Mouse (Mus musculus): ENCODE measurements around the gene Tctex1d2.
"Not testable (repeated sequence)": the region's sequence is repeated elsewhere in the genome, so short reads cannot be mapped to it uniquely, and the experiment has no call there.

The Tctex1d2 gene

GRCm38 (mm10) chr16:32407730-32408129 lies 11.8 kb upstream of the Tctex1d2 start:
- POLR2A ChIA-PET, result no interaction called here
- CTCF ChIA-PET, result interaction anchor here in 2 of 4 experiments (0.6 to 1.0 kb wide), 2 partner anchors 135 to 464 kb away, joined by 3 read pairs; no protein-coding TSS in a partner anchor

GRCm38 (mm10) chr16:32417457-32417856 lies 2.0 kb upstream of the Tctex1d2 start:
- POLR2A ChIA-PET, result no interaction called here
- CTCF ChIA-PET, result no interaction called here

- ChIA-PET CTCF (no interaction called here), POLR2A (interaction anchor here in 2 of 4 experiments (0.5 to 4.0 kb wide), 7 partner anchors 8 to 738 kb away, joined by 3 to 26 read pairs (median 3); partner anchors contain the start of gene Tctex1d2 (in 1 of the 2))
Observed at GRCm38 (mm10) chr16:32427506-32427905, 8.0 kb downstream of the Tctex1d2 start.

- CTCF ChIA-PET, result interaction anchor here (0.6 to 1.5 kb wide), 8 partner anchors 29 to 305 kb away, joined by 3 to 11 read pairs (median 4); no protein-coding TSS in a partner anchor
- POLR2A ChIA-PET, result interaction anchor here (0.6 to 4.0 kb wide), 21 partner anchors 8 to 906 kb away, joined by 3 to 26 read pairs (median 4); partner anchors contain the start of genes Tctex1d2 (in 2 of the 4), Tfrc (in 2 of the 4) and Tnk2 (in 1 of the 4)
Observed at GRCm38 (mm10) chr16:32430474-32431046, 11.1 kb downstream of the Tctex1d2 start, which contains the start of gene Pcyt1a. Gene Pcyt1a, plus strand, starts transcription at chr16:32430921.

GRCm38 (mm10) chr16:32431047-32431591 lies 11.6 kb downstream of the Tctex1d2 start:
- CTCF ChIA-PET, result interaction anchor here in 3 of 4 experiments (0.7 to 1.1 kb wide), 4 partner anchors 106 to 306 kb away, joined by 3 to 11 read pairs (median 5); no protein-coding TSS in a partner anchor
- POLR2A ChIA-PET, result interaction anchor here (0.7 to 4.0 kb wide), 15 partner anchors 7 to 805 kb away, joined by 3 to 26 read pairs (median 4); partner anchors contain the start of genes Tctex1d2 (in 2 of the 4), Tfrc (in 2 of the 4), Fbxo45 (in 1 of the 4) and Tnk2 (in 1 of the 4)

- POLR2A ChIA-PET, result interaction anchor here in 2 of 4 experiments (1.0 to 1.8 kb wide), 3 partner anchors 12 to 185 kb away, joined by 3 to 5 read pairs (median 3); partner anchors contain the start of genes Fbxo45 (in 1 of the 2), Tfrc (in 1 of the 2) and Wdr53 (in 1 of the 2)
- CTCF ChIA-PET, result interaction anchor here in 1 of 4 experiments (0.6 kb wide), 1 partner anchor 199 kb away, joined by 5 read pairs; no protein-coding TSS in a partner anchor
Observed at GRCm38 (mm10) chr16:32431926-32432325, 12.4 kb downstream of the Tctex1d2 start.

GRCm38 (mm10) chr16:32433138-32433537 lies 13.6 kb downstream of the Tctex1d2 start:
- CTCF ChIA-PET, result interaction anchor here in 3 of 4 experiments (0.6 kb wide), 3 partner anchors 191 to 231 kb away, joined by 3 to 6 read pairs (median 4); no protein-coding TSS in a partner anchor
- POLR2A ChIA-PET, result interaction anchor here in 3 of 4 experiments (0.6 to 1.8 kb wide), 5 partner anchors 13 to 620 kb away, joined by 3 to 5 read pairs (median 3); no protein-coding TSS in a partner anchor

- CTCF ChIA-PET, result no interaction called here
- POLR2A ChIA-PET, result no interaction called here
Observed at GRCm38 (mm10) chr16:32434066-32434465, 14.6 kb downstream of the Tctex1d2 start.

GRCm38 (mm10) chr16:32434691-32435090 lies 15.2 kb downstream of the Tctex1d2 start:
- ChIA-PET POLR2A (interaction anchor here in 2 of 4 experiments (0.6 to 1.1 kb wide), 3 partner anchors 11 to 77 kb away, joined by 3 to 7 read pairs (median 5); no protein-coding TSS in a partner anchor), CTCF (no interaction called here)

- CTCF ChIA-PET, result interaction anchor here in 1 of 4 experiments (0.7 kb wide), 1 partner anchor 234 kb away, joined by 9 read pairs; no protein-coding TSS in a partner anchor
- POLR2A ChIA-PET, result no interaction called here
Observed at GRCm38 (mm10) chr16:32436657-32437056, 17.2 kb downstream of the Tctex1d2 start.

- ChIA-PET POLR2A (interaction anchor here in 1 of 4 experiments (0.7 kb wide), 1 partner anchor 37 kb away, joined by 3 read pairs; no protein-coding TSS in a partner anchor), CTCF (interaction anchor here in 1 of 4 experiments (0.7 kb wide), 1 partner anchor 235 kb away, joined by 9 read pairs; no protein-coding TSS in a partner anchor)
Observed at GRCm38 (mm10) chr16:32437266-32437665, 17.8 kb downstream of the Tctex1d2 start.

GRCm38 (mm10) chr16:32441432-32441831 lies 21.9 kb downstream of the Tctex1d2 start:
- CTCF ChIA-PET, result no interaction called here
- POLR2A ChIA-PET, result interaction anchor here in 1 of 4 experiments (1.4 kb wide), 1 partner anchor 21 kb away, joined by 3 read pairs; no protein-coding TSS in a partner anchor

GRCm38 (mm10) chr16:32444615-32445014 lies 25.1 kb downstream of the Tctex1d2 start:
- POLR2A ChIA-PET, result not testable (repeated sequence)
- CTCF ChIA-PET, result interaction anchor here in 1 of 4 experiments (1.0 kb wide), 1 partner anchor 55 kb away, joined by 3 read pairs; no protein-coding TSS in a partner anchor

- CTCF ChIA-PET, result interaction anchor here in 1 of 4 experiments (1.0 kb wide), 1 partner anchor 54 kb away, joined by 3 read pairs; no protein-coding TSS in a partner anchor
- POLR2A ChIA-PET, result interaction anchor here in 2 of 4 experiments (0.6 kb wide), 2 partner anchors 11 to 324 kb away, joined by 3 to 7 read pairs; no protein-coding TSS in a partner anchor
Observed at GRCm38 (mm10) chr16:32445558-32445957, 26.1 kb downstream of the Tctex1d2 start.

- ChIA-PET POLR2A (interaction anchor here in 2 of 4 experiments (0.6 to 1.2 kb wide), 4 partner anchors 12 to 629 kb away, joined by 3 to 4 read pairs (median 4); no protein-coding TSS in a partner anchor), CTCF (interaction anchor here in 1 of 4 experiments (0.6 kb wide), 1 partner anchor 221 kb away, joined by 5 read pairs; no protein-coding TSS in a partner anchor)
Observed at GRCm38 (mm10) chr16:32446563-32447138, 27.1 kb downstream of the Tctex1d2 start.

GRCm38 (mm10) chr16:32449665-32450064 lies 30.2 kb downstream of the Tctex1d2 start:
- POLR2A ChIA-PET, result interaction anchor here in 1 of 4 experiments (0.8 to 1.1 kb wide), 2 partner anchors 126 to 146 kb away, joined by 3 to 4 read pairs; no protein-coding TSS in a partner anchor
- CTCF ChIA-PET, result no interaction called here

GRCm38 (mm10) chr16:32450133-32450532 lies 30.6 kb downstream of the Tctex1d2 start:
- POLR2A ChIA-PET, result interaction anchor here in 1 of 4 experiments (0.8 to 1.1 kb wide), 2 partner anchors 126 to 146 kb away, joined by 3 to 4 read pairs; no protein-coding TSS in a partner anchor
- CTCF ChIA-PET, result no interaction called here

- CTCF ChIA-PET, result interaction anchor here in 2 of 4 experiments (0.5 to 0.6 kb wide), 2 partner anchors 12 to 29 kb away, joined by 3 to 4 read pairs; no protein-coding TSS in a partner anchor
- POLR2A ChIA-PET, result no interaction called here
Observed at GRCm38 (mm10) chr16:32453102-32453501, 33.6 kb downstream of the Tctex1d2 start.
